Mouse (Mus musculus) heart, adult 2 months (tissue): ENCODE results near the gene Fnbp1. TPM values are rescaled to one million over a fixed set of nuclear protein-coding genes. Genes with fewer than 3 reads are reported as not detected.
A peak's percentile ranks its signal among the peaks of the same experiment; 100 is the strongest.

Source experiments
- DNase-seq, 2 experiments: peaks; one replicate each; pipeline ENCODE4 v3.0.0; 2021
- H3K27ac ChIP-seq: fragments of 200-600 bp; 2 replicates; pipeline ENCODE4 v1.8.1; 2022
- H3K27me3 ChIP-seq: fragments of 200-500 bp; 2 replicates; pipeline ENCODE4 v1.6.1; 2012; ENCODE audit warnings: mild to moderate bottlenecking, low read length, inconsistent platforms, mixed read lengths; ENCODE audit not compliant: control insufficient read depth, insufficient read depth
- H3K36me3 ChIP-seq: fragments of 200-500 bp; 2 replicates; pipeline ENCODE4 v1.6.1; 2012; ENCODE audit warnings: low read length, inconsistent platforms; ENCODE audit not compliant: control insufficient read depth, insufficient read depth
- H3K4me1 ChIP-seq: fragments of 200-500 bp; 2 replicates; pipeline ENCODE4 v1.6.1; 2011; ENCODE audit warnings: low read length; ENCODE audit not compliant: control insufficient read depth, insufficient read depth
- H3K4me3 ChIP-seq: fragments of 200-600 bp; 2 replicates; pipeline ENCODE4 v1.8.1; 2022
- H3K79me2 ChIP-seq: fragments of 200-500 bp; replicated peaks from 2 replicates; pipeline ENCODE4 v1.6.1; 2012; ENCODE audit warnings: mild to moderate bottlenecking, inconsistent platforms, low read length, moderate library complexity, mixed read lengths; ENCODE audit not compliant: control insufficient read depth, insufficient read depth
- H3K9ac ChIP-seq: fragments of 200-500 bp; 2 replicates; pipeline ENCODE4 v1.6.1; 2012; ENCODE audit warnings: low read depth, mild to moderate bottlenecking, control low read depth, inconsistent platforms, low read length, mixed read lengths
- CTCF ChIP-seq: fragments of 200-600 bp; IDR thresholded peaks from 2 replicates; pipeline ENCODE4 v1.8.1; 2022; ENCODE audit warnings: antibody characterized with exemption, mild to moderate bottlenecking, moderate library complexity
- EP300 ChIP-seq: fragments of 200-500 bp; IDR thresholded peaks from 2 replicates; pipeline ENCODE4 v1.6.1; 2011; ENCODE audit warnings: low read depth, low read length, control low read depth; ENCODE audit not compliant: insufficient read depth
- POLR2A ChIP-seq: fragments of 200-500 bp; IDR thresholded peaks from 2 replicates; pipeline ENCODE4 v1.6.1; 2011; ENCODE audit warnings: mild to moderate bottlenecking, low read depth, low read length, control low read depth; ENCODE audit not compliant: insufficient read depth
- whole genome bisulfite sequencing: fragments of 180-500 bp; shearing (Covaris S2); methylation state at CpG from one replicate; pipeline ENCODE4 v1.1.7; 2018; 5-methylcytosine and 5-hydroxymethylcytosine counted together
- intact Hi-C: fragments of 180-260 bp; cut with DNase I; formaldehyde crosslinking; loops from one replicate; pipeline ENCODE4 v1.15.1; 2025
- polyA plus RNA-seq: library from polyadenylated mRNA; depleted of rRNA; stranded (reverse); fragments of >200 nt; gene quantifications from 2 replicates; pipeline ENCODE4 v1.2.3, GENCODE M21; 2012; rRNA removed
- total RNA-seq, 2 experiments: library from RNA; stranded (reverse); gene quantifications; 2 replicates each; pipeline ENCODE4 v1.2.3; 2021

Gene Fnbp1
- total and polyA plus RNA-seq, 3 experiments = 40.3 to 53.6 (median 49.0) TPM

GRCm38 (mm10) chr2:30983024-30983423 is 158.8 kb downstream of the Fnbp1 start:
- no peak for DNase-seq
- no peak overlapping the region for H3K9ac ChIP-seq
- no peak overlapping the region for H3K4me3 ChIP-seq
- H3K4me1 ChIP-seq = peaks cover 3% of the 10 kb centered on the region; the same call in 1 of the 2 replicates
- no peaks in the 10 kb centered on the region for H3K36me3 ChIP-seq
- 0 out of 2 replicates have a peak, but pooled peaks cover 2% of the 10 kb centered on the region for H3K79me2 ChIP-seq
- intact Hi-C loops = loop anchor here (10.0 kb wide), 1 partner anchor 1178 kb away; the partner anchor contains the start of gene Slc27a4
- no peak for TF ChIP-seq CTCF
- no peak for TF ChIP-seq POLR2A
- TF ChIP-seq EP300 = no peak
- 54% methylated on average over 7 of the region's 7 CpGs for WGBS
- H3K27ac ChIP-seq = no peak overlapping the region
- no peaks in the 10 kb centered on the region for H3K27me3 ChIP-seq

- under 1% methylated on average over 66 of the region's 66 CpGs for WGBS
- no peaks in the 10 kb centered on the region for H3K36me3 ChIP-seq
- H3K4me3 ChIP-seq = peak within 1 kb of the TSS; percentile 96
- DNase-seq = peak; percentile 98 to 100
- H3K4me1 ChIP-seq = peaks cover 3% of the 10 kb centered on the region; the same call in 1 of the 2 replicates
- peak within 1 kb of the TSS; percentile 78 for H3K27ac ChIP-seq
- peak within 1 kb of the TSS; percentile 61 for H3K9ac ChIP-seq
- TF ChIP-seq EP300 (no peak), CTCF (peak; percentile 32; the same call in 1 of the 2 replicates), POLR2A (peak; percentile 79)
- intact Hi-C loops = loop anchor here (10.0 kb wide), 1 partner anchor 1177 kb away; the partner anchor contains the start of gene Slc27a4
- H3K27me3 ChIP-seq = no peaks in the 10 kb centered on the region
- H3K79me2 ChIP-seq = 0 out of 2 replicates have a peak, but pooled peaks cover 2% of the 10 kb centered on the region
These were observed 159.9 kb downstream of the Fnbp1 start, which contains the start of the genes BC005624 and Usp20 for GRCm38 (mm10) chr2:30981790-30982513. TSS of gene BC005624 (minus strand) at chr2:30982201. TSS of gene Usp20 (plus strand) at chr2:30982279.

Other genes starting within 250 kb of the Fnbp1 start
- gene Ptges, start 212.1 kb downstream of the Fnbp1 start, total RNA-seq = 1 to 10 TPM; 2.5 to 2.8 TPM
- 4.8 and 6.6 TPM in 2 replicates for gene Ptges, start 212.1 kb downstream of the Fnbp1 start, polyA plus RNA-seq
- gene Tor1b, start 189.0 kb downstream of the Fnbp1 start, total RNA-seq = 10 to 100 TPM; 23.9 to 26.4 TPM
- gene Tor1b, start 189.0 kb downstream of the Fnbp1 start, polyA plus RNA-seq = 17.1 and 28.6 TPM in 2 replicates
- 10 to 100 TPM in 1 of 2 experiments, 1 to 10 TPM in 1; 9.6 to 10.4 TPM for gene Tor1a, start 174.1 kb downstream of the Fnbp1 start, total RNA-seq
- gene Tor1a, start 174.1 kb downstream of the Fnbp1 start, polyA plus RNA-seq = 11.3 and 14.3 TPM in 2 replicates
- 10 to 100 TPM; 20.6 to 21.7 TPM for gene BC005624, start 159.8 kb downstream of the Fnbp1 start, total RNA-seq
- 14.7 and 25.0 TPM in 2 replicates for gene BC005624, start 159.8 kb downstream of the Fnbp1 start, polyA plus RNA-seq
- 10 to 100 TPM; 50.8 to 55.0 TPM for gene Usp20, start 159.7 kb downstream of the Fnbp1 start, total RNA-seq
- gene Usp20, start 159.7 kb downstream of the Fnbp1 start, polyA plus RNA-seq = 43.9 and 51.7 TPM in 2 replicates
- 10 to 100 TPM; 29.0 to 30.9 TPM for gene Gpr107, start 10.3 kb upstream of the Fnbp1 start, total RNA-seq
- 16.0 and 32.3 TPM in 2 replicates for gene Gpr107, start 10.3 kb upstream of the Fnbp1 start, polyA plus RNA-seq
- 10 to 100 TPM; 11.8 to 14.1 TPM for gene Ncs1, start 103.8 kb upstream of the Fnbp1 start, total RNA-seq
- gene Ncs1, start 103.8 kb upstream of the Fnbp1 start, polyA plus RNA-seq = 5.9 and 8.3 TPM in 2 replicates
- gene Hmcn2, start 172.4 kb upstream of the Fnbp1 start, total RNA-seq = 1 to 10 TPM; 7.2 to 8.3 TPM
- gene Hmcn2, start 172.4 kb upstream of the Fnbp1 start, polyA plus RNA-seq = 22.8 and 24.3 TPM in 2 replicates